Comparison of ENCODE assay signal across 8 mouse cellular contexts in genomic region chr2:160451057-160451456, GRCm38 (mm10).
DNase-seq lines count a peak whose midpoint lies in the region; ATAC-seq and TF ChIP-seq lines count a peak whose summit lies in the region.

No protein-coding gene starts in this region.

- H3K27ac ChIP-seq in ES-Bruce4 (ENCODE audit: insufficient read depth, low read length): peak overlapping the region; percentile 16; the same call in 1 of the 2 replicates
- peak overlapping the region; percentile 77 for H3K27ac ChIP-seq in heart, postnatal 0 days (ENCODE audit: low read depth)
- no peak overlapping the region for H3K27ac ChIP-seq in liver, embryonic 16.5 days (ENCODE audit: low read length)

- peaks cover 2% of the 10 kb centered on the region for H3K4me1 ChIP-seq in ES-Bruce4 (ENCODE audit: control insufficient read depth, insufficient read depth, low read length)
- peaks cover 14% of the 10 kb centered on the region; the same call in 1 of the 2 replicates for H3K4me1 ChIP-seq in heart, postnatal 0 days (ENCODE audit: control insufficient read depth, insufficient read depth)
- no peaks in the 10 kb centered on the region for H3K4me1 ChIP-seq in liver, embryonic 16.5 days (ENCODE audit: control insufficient read depth, low read depth, low read length)

- no peak overlapping the region for H3K9ac ChIP-seq in ES-Bruce4 (ENCODE audit: low read depth, poor library complexity, severe bottlenecking)
- no peak overlapping the region for H3K9ac ChIP-seq in heart, postnatal 0 days (replicated peaks; ENCODE audit: low read depth, low read length)
- H3K9ac ChIP-seq in liver, embryonic 16.5 days (ENCODE audit: low read depth, low read length): no peak overlapping the region

- H3K4me3 ChIP-seq in ES-Bruce4 (ENCODE audit: low read depth, low read length): no peak overlapping the region
- 0 out of 2 replicates have a peak overlapping the region, but pooled peaks have one; percentile 44 for H3K4me3 ChIP-seq in heart, postnatal 0 days (ENCODE audit: low read depth, low read length)
- no peak overlapping the region for H3K4me3 ChIP-seq in liver, embryonic 16.5 days (ENCODE audit: low read depth, low read length)

- no peak for TF ChIP-seq POLR2A in ES-Bruce4 (IDR thresholded peaks at IDR 0.05; ENCODE audit: insufficient read depth, low read length)

- no peaks in the 10 kb centered on the region for H3K36me3 ChIP-seq in ES-Bruce4 (ENCODE audit: control insufficient read depth, insufficient read depth, low read length, poor library complexity, severe bottlenecking)
- no peaks in the 10 kb centered on the region for H3K36me3 ChIP-seq in heart, postnatal 0 days (replicated peaks; ENCODE audit: control insufficient read depth, insufficient read depth, low read length)
- no peaks in the 10 kb centered on the region for H3K36me3 ChIP-seq in liver, embryonic 16.5 days (ENCODE audit: control insufficient read depth, insufficient read depth)

- 29% methylated on average over 8 of the region's 8 CpGs for WGBS in heart, postnatal 0 days
- WGBS in liver, embryonic 16.5 days (ENCODE audit: insufficient replicate concordance): 12% methylated on average over 8 of the region's 8 CpGs

- no peaks in the 10 kb centered on the region for H3K9me3 ChIP-seq in ES-Bruce4 (replicated peaks; ENCODE audit: control insufficient read depth, insufficient read depth, low read length, poor library complexity, severe bottlenecking)
- no peaks in the 10 kb centered on the region for H3K9me3 ChIP-seq in heart, postnatal 0 days (replicated peaks; ENCODE audit: control insufficient read depth, low read length)
- H3K9me3 ChIP-seq in liver, embryonic 16.5 days (replicated peaks; ENCODE audit: control insufficient read depth, low read length): no peaks in the 10 kb centered on the region

- TF ChIP-seq CTCF in ES-Bruce4 (IDR thresholded peaks at IDR 0.05; ENCODE audit: low read depth, low read length): no peak
- TF ChIP-seq CTCF in heart, postnatal 0 days (IDR thresholded peaks at IDR 0.05; ENCODE audit: low read depth): no peak

- H3K27me3 ChIP-seq in ES-Bruce4 (ENCODE audit: control insufficient read depth, insufficient read depth, low read length, poor library complexity, severe bottlenecking): no peaks in the 10 kb centered on the region
- peaks cover under 1% of the 10 kb centered on the region; the same call in 1 of the 2 replicates for H3K27me3 ChIP-seq in heart, postnatal 0 days (ENCODE audit: control insufficient read depth, insufficient read depth, low read length)
- no peaks in the 10 kb centered on the region for H3K27me3 ChIP-seq in liver, embryonic 16.5 days (ENCODE audit: control insufficient read depth, insufficient read depth, low read depth, low read length)

- no peak for DNase-seq in frontal cortex, adult 2 months (ENCODE audit: extremely low spot score in 1 of 2, low spot score in 1 of 2)
- peak; percentile 23 for DNase-seq in heart, postnatal 0 days (ENCODE audit: low spot score)
- DNase-seq in adrenal gland, postnatal 4 days (ENCODE audit: low spot score in 2 of 2): no peak
- no peak for DNase-seq in layer of hippocampus, adult 18-20 months (ENCODE audit: low spot score in 2 of 2)

- ATAC-seq in frontal cortex, adult (ENCODE audit: low TSS enrichment): 0 out of 2 replicates have a peak, but pooled peaks have one; percentile 13
- peak; percentile 45 for ATAC-seq in heart, postnatal 0 days (ENCODE audit: insufficient read depth, low read depth)
- ATAC-seq in liver, embryonic 16.5 days (ENCODE audit: low read depth): no peak
- ATAC-seq in erythroblast, adult 5-6 weeks (replicated peaks; ENCODE audit: low FRiP score, poor library complexity, severe bottlenecking): no peak

- H3K4me2 ChIP-seq in heart, postnatal 0 days (ENCODE audit: low read depth, low read length): peak overlapping the region; percentile 67
- peak overlapping the region; percentile 49; the same call in 1 of the 2 replicates for H3K4me2 ChIP-seq in liver, embryonic 16.5 days (ENCODE audit: low read depth, low read length)

- TF ChIP-seq EP300 in ES-Bruce4 (IDR thresholded peaks at IDR 0.05; ENCODE audit: insufficient read depth, low read depth, low read length): no peak
- no peak for TF ChIP-seq EP300 in heart, postnatal 0 days (IDR thresholded peaks at IDR 0.05; ENCODE audit: low read depth)

Comparison
In these comparisons a context has a peak if more than half of its experiments do, and no peak if none do; other contexts are left out.
1. ATAC-seq: peak in frontal cortex, adult (single experiment) and heart, postnatal 0 days (single experiment); none in liver, embryonic 16.5 days (single experiment) and erythroblast, adult 5-6 weeks (single experiment).